Mouse (Mus musculus) gastrocnemius, postnatal 25 days (tissue): Measurements from ENCODE around the gene Cypt2. TPM values are rescaled to one million over a fixed set of nuclear protein-coding genes. Genes with fewer than 3 reads are reported as not detected.
"Not testable (repeated sequence)": the region's sequence is repeated elsewhere in the genome, so short reads cannot be mapped to it uniquely, and the experiment has no call there.

Experiments
- DNase-seq: peaks from one replicate; pipeline ENCODE4 v3.0.0; 2022
- long read RNA-seq, 2 experiments: library from polyadenylated mRNA; stranded (forward); transcript quantifications; one replicate each; pipeline ENCODE4 v2.0.0; 2021
- total RNA-seq, 2 experiments: library from RNA; stranded (reverse); gene quantifications; 1 replicate in 1 of 2; 2 replicates in 1 of 2; pipeline ENCODE4 v1.2.3; 2021

Cypt2 gene
- total RNA-seq = not detected
- long read RNA-seq, experiment 1 = 0 reads
- long read RNA-seq, experiment 2 = 0 reads

GRCm38 (mm10) chrX:105499472-105499871 lies at the start of gene Cypt2:
Gene Cypt2, plus strand, starts transcription at chrX:105499772.
- DNase-seq = not testable (repeated sequence)

GRCm38 (mm10) chrX:105546234-105546633 lies 46.7 kb downstream of the Cypt2 start:
- peak; percentile 15 for DNase-seq
